In the genomic region with DNA sequence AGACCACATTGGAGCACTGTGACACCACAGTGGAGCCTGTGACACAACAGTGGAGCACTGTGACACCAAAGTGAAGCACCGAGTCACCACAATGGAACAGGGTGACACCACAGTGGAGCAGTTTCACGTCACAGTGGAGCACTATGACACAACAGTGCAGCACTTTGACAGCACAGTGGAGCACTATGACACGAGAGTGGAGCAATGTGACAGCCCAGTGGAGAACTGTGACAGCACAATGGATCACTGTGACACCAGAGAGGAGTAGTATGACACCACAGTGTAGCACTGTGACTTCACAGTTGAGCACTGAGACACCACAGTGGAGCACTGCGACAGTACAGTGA, we compare ENCODE assay signal across 10 mouse cellular contexts.
DNase-seq lines count a peak whose midpoint lies in the region; ATAC-seq and TF ChIP-seq lines count a peak whose summit lies in the region.
"Had no signal": no experiment of that assay in that cellular context is flagged by ENCODE, and none has a peak within 500 bp of the region (broad histone marks: within the 10 kb centered on the region; RNA-seq: fewer than 3 reads in every experiment).

No protein-coding gene starts in this region.

- ATAC-seq in lung, embryonic 14.5 days (ENCODE audit: insufficient read depth): 0 out of 2 replicates have a peak, but pooled peaks have one; percentile 28
- peak; percentile 12; the same call in 1 of the 2 replicates for ATAC-seq in forebrain, embryonic 15.5 days (replicated peaks)

- TF ChIP-seq CTCF in lung, embryonic 14.5 days (IDR thresholded peaks at IDR 0.05; ENCODE audit: low read depth): no peak

- no peaks in the 10 kb centered on the region for H3K4me1 ChIP-seq in lung, embryonic 14.5 days (ENCODE audit: insufficient read depth)
- H3K4me1 ChIP-seq in forebrain, embryonic 15.5 days: no peaks in the 10 kb centered on the region
- peaks cover 10% of the 10 kb centered on the region; the same call in 1 of the 2 replicates for H3K4me1 ChIP-seq in megakaryocyte, embryonic 14.5 days
- H3K4me1 ChIP-seq: embryonic facial prominence, embryonic 15.5 days had no signal

- H3K9ac ChIP-seq in lung, embryonic 14.5 days: no peak overlapping the region
- no peak overlapping the region for H3K9ac ChIP-seq in forebrain, embryonic 15.5 days (replicated peaks)
- H3K9ac ChIP-seq: embryonic facial prominence, embryonic 15.5 days had no signal

- no peaks in the 10 kb centered on the region for H3K27me3 ChIP-seq in lung, embryonic 14.5 days (ENCODE audit: insufficient read depth, low read length)
- H3K27me3 ChIP-seq in forebrain, embryonic 15.5 days: no peaks in the 10 kb centered on the region
- no peaks in the 10 kb centered on the region for H3K27me3 ChIP-seq in megakaryocyte, embryonic 14.5 days (replicated peaks)
- H3K27me3 ChIP-seq: embryonic facial prominence, embryonic 15.5 days had no signal

- H3K9me3 ChIP-seq in lung, embryonic 14.5 days (ENCODE audit: low read depth, low read length): peaks cover 65% of the 10 kb centered on the region
- H3K9me3 ChIP-seq in forebrain, embryonic 15.5 days: peaks cover 66% of the 10 kb centered on the region
- H3K9me3 ChIP-seq in megakaryocyte, embryonic 14.5 days: peaks cover 67% of the 10 kb centered on the region

- 65% methylated on average over 4 of the region's 4 CpGs for WGBS in lung, embryonic 14.5 days
- WGBS in forebrain, embryonic 15.5 days: 63% methylated on average over 4 of the region's 4 CpGs

- intact Hi-C loops in gastrocnemius, postnatal 14 days (cut with DNase I; ENCODE audit: low total_unique reads): no loop called here

- no peak overlapping the region for H3K4me3 ChIP-seq in lung, embryonic 14.5 days (ENCODE audit: low read depth, low read length)
- no peak overlapping the region for H3K4me3 ChIP-seq in forebrain, embryonic 15.5 days
- H3K4me3 ChIP-seq in megakaryocyte, embryonic 14.5 days (replicated peaks): peak overlapping the region; percentile 5
- H3K4me3 ChIP-seq: embryonic facial prominence, embryonic 15.5 days; myocyte had no signal

- H3K36me3 ChIP-seq in lung, embryonic 14.5 days (ENCODE audit: insufficient read depth): no peaks in the 10 kb centered on the region
- 0 out of 2 replicates have a peak, but pooled peaks cover 3% of the 10 kb centered on the region for H3K36me3 ChIP-seq in forebrain, embryonic 15.5 days
- no peaks in the 10 kb centered on the region for H3K36me3 ChIP-seq in megakaryocyte, embryonic 14.5 days (replicated peaks; ENCODE audit: low read length)
- H3K36me3 ChIP-seq: embryonic facial prominence, embryonic 15.5 days had no signal

- no peak overlapping the region for H3K27ac ChIP-seq in lung, embryonic 14.5 days (ENCODE audit: low read depth)
- H3K27ac ChIP-seq in forebrain, embryonic 15.5 days (replicated peaks): no peak overlapping the region
- H3K27ac ChIP-seq: embryonic facial prominence, embryonic 15.5 days had no signal

- DNase-seq in gastrocnemius, postnatal 14 days: peak; percentile 2
- DNase-seq in gastrocnemius, postnatal 25 days: no peak
- DNase-seq in lung, embryonic 14.5 days: no peak
- DNase-seq in lung, postnatal 14 days: no peak
- DNase-seq in right cerebral cortex, postnatal 14 days: no peak
- DNase-seq in adipocyte (ENCODE audit: low spot score): no peak

- H3K4me2 ChIP-seq in lung, embryonic 14.5 days: no peak overlapping the region
- H3K4me2 ChIP-seq in forebrain, embryonic 15.5 days (replicated peaks): no peak overlapping the region
- H3K4me2 ChIP-seq: embryonic facial prominence, embryonic 15.5 days had no signal
